Mouse (Mus musculus) spleen, postnatal 4 days (tissue): ENCODE data around the gene Ank2.
A peak's percentile ranks its signal among the peaks of the same experiment; 100 is the strongest.

Source experiments
- DNase-seq, 2 experiments: peaks; one replicate each; pipeline ENCODE4 v3.0.0; 2022; ENCODE audit warnings: low spot score in 2 of 2

Gene Ank2

DNA sequence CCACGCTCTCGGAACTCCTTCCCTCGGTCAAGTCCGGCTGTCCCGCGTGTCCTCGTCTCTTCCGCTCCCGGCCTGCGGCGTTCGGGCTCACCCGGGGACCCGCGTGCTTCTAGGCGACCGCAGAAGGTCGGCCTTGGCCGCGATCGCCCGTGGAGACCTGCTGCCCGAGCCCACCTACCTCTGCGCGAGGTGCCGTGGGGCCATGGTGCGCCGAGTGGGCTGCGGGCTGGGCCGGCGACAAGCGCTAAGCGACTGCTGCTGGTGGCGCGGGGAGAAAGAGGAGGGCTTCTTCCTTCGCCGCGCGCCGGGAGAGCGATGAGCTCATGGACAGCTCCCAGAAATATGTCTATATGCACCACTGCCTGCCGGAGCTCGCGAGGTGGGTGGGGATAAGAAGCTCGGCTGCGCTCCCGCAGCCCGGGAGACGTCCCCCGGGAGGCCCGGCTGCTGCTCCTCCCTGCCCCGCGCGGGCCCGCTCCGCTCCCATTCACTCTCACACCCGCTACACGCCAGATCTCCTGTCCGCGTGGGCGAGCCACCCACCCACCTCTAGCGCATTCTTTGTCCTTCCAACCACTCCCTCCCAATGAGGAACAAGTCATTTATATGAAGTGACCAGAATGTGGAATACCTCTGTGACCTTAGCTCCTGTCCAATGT lies at the start of gene Ank2:
Gene Ank2, minus strand, starts transcription at position 609 of the 659 bp plus-strand sequence.
- peak; percentile 20 to 65 for DNase-seq

DNA sequence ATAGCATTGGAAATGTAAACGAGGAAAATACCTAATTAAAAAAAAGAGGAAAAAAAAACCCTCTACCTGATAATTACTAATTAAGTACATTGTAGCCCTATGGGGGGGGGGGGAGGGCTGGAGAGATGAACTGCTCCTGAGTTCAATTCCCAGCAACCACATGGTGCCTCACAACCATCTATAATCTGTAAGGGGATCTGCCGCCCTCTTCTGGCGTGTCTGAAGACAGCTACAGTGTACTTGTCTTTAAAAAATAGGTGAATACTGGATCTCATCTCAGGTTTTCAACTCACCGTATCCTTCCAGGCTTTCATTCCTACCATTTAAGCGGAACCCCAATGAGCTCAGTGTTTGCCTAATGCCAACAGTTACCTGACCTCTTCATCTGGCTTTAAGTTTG lies 48.7 kb upstream of the Ank2 start:
- DNase-seq, result peak; percentile 27 to 65

DNA sequence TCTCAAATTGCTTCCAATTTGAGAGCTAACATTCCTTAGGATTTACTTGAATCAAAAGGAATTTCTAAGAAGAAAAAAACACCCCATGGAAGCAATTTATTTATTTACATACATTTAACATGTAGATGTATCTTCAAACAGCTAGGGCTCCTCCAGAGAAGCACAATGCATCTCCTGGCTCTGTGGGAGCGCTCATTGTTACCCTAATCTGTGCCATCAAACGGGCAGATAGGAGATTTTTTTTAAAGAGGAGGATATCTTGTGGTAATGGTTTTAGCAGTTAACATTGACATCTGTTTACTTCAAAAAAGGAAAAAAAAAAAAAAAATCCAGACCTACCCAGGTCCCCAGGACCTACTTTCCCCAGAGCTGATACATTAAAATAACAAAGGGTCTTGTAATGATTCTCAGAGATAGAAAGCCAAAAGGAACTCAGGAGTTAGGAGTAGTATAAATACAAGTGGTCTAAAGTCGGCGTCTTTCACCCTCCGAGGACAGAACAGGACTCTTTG lies 45.5 kb upstream of the Ank2 start:
- DNase-seq, result no peak

DNA sequence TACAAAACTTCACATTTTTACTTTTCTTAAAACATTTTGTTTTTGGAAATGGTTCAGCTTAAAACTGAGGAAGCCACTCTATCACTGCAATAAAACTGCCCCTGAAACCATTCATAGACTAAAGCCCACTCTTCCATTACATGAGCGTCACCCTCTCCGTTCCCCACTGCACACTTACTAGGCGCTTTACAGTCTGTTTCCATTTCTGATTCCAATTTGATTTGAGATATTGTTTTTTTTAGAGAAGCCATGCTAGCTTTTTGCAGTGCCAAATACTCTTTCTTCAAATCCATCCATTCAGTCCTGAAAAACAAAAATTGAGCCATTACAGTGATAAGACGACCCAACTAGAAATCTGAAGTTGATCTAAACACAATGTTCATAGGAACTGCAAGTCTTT lies 44.8 kb upstream of the Ank2 start:
- DNase-seq, result no peak

DNA sequence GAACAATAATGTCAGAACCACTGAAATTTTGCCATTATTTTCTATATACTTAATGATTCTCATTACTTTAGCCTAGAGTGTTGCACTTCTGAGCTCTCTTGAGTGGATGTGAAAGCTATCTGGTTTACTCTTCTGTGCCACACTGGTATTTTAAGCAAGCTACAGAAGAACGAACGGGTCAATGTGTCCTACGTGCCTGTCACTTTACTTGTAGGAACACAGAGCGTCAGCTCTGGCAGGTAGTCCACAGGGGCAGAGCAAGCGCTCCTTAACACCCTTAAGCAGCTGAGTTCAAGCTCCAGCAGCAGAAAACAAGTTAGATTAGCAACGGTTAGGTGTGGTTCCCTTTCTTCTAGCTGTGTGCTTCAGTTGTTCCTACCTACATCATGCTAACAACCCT lies 40.0 kb upstream of the Ank2 start:
- DNase-seq, result no peak

DNA sequence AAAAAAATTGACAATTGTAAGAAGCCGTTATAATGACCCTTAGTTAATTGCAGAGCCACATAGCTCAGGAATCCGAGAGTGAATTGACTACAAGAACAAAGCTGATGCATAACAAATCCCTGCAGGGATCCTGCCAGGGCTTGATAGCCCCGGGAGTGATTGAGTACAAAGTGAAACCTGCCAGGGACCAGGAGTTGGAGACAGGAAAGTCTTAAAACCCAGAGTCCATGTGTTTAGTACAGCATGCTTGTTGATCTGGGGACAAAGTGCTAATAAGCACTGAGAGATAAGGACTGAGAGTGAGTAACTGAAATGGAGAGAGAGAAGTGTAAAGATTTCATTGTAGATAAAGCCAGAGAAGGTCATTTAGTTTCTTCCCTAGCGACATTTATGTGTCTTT lies 31.1 kb upstream of the Ank2 start:
- no peak for DNase-seq

DNA sequence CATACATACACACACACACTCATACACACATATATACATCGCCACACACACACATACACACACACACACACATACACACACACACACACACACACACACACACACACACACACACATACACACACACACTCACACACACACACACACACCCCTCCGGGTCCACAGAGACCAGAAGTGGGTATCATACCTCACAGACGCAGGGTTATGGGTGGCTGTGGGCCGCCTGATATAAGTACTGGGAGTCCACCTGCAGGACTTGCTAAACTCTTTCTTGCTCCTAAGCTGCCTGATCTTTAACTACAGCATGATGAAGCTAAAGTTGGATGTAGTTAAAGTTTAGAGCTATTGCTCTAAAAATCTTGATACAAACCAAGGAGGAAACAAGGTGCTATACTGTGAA lies 30.7 kb upstream of the Ank2 start:
- DNase-seq, result no peak

DNA sequence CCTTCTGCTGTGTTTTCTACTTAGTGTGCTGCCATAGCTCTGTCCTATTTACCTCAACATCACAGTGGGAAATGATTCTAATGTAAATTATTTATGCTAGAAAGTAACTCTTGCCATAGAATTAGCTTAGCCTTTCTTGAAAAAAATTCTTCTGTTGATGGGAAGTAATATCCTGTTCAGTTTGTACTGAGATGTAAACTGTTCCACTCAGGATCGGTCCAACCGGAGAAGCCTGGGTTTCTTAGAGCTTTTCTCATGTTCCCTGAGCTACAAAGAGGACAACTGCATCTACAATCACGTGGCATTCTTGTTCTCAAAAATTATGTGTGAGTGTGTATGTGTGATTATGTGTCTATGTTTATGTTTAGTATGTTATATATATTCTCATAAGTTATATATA lies 30.1 kb upstream of the Ank2 start:
- DNase-seq, result no peak

DNA sequence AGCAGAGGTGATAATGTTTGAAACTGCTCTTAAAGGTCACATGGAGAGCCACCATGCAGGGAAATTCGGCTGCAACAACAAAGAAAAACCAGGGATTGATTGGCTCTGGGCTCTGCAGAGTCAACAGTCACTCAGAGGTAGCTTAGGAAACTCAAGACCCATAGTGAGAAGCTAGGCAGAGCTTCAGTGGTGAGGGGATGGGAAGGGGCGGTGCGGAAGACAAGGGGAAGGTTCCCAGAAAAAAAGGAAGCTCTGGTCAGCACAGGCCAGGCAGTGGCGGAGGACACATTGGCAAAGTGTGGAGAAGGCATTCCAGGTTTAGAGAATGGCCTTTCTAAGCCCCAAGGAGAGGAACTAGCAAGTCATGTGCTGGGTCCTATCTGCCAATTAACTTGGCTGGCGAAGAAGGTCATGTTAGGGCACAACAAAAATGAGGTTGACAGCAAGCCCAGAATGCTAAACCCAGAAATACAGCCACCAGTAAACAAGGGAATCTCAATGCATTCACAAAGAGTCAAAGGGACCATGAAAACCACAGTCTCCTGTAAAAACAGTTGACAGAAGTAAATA lies 28.4 kb upstream of the Ank2 start:
- DNase-seq, result no peak

DNA sequence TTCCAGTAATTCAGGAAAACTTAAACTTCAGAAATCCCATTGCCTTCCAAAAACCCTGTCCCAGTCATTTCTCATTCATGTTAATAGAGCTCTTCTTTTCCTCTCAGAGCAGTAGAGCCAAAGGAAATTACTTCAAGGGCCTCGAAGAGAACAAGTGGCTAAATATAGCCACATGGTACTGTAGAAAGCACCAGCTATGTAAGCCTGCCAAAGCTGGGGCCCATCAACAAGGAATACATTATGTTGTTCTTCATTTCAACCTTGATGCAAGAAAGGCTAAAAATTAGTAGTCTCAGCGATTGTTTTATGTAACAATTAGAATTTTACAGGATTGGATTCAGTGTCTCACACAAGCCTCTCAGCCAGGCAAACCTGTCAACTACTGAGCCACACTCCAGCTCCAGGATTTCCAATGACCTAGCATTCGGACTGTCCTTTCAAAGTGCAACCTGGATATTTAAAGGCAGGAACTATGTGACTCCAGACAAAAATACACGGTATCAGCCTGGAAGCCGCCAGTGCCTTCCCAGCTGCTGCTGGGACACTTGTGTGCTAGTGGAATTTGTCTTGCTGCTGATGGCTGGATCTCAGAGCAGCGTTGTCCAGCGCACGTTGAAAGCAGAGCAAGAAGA lies 26.2 kb upstream of the Ank2 start:
- DNase-seq, result no peak

DNA sequence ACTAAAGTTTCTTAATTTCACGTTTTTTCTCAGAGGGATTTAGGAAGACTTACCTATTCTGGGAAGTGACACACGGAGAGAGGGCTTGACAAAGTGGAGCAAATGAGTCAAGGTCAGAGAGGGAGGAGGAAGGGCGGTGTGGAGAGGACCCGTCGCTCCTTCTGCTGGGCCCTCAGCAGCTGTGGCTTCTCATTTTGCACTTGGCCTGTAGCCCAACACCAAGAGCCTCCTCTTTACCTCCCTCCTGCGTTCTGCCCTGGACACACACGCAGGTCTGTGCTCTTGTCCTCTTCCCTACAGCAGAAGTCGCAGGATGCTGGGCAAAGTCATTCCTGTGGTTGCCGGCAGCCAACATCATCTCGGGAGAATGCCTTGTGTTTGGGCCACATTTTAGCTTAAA lies 22.0 kb upstream of the Ank2 start:
- DNase-seq, result no peak

DNA sequence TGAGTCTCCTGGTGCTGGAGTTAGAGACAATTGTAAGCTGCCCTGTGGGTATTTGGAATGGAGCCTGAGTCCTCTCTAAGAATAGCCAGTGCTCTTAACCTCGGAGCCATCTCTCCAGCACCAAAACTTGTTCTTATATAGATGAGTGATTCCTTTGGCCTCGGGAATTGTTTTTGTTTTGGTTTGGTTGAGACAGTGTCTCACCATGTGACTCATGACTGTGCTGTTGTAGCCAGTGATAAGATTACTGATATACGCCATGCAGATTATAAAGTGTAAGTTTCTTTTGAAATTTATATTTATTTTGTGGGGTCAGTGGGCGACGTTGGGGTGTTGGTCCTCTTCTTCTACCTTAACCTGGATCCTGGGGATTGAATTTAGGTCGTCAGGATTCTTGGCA lies 21.1 kb upstream of the Ank2 start:
- no peak for DNase-seq

DNA sequence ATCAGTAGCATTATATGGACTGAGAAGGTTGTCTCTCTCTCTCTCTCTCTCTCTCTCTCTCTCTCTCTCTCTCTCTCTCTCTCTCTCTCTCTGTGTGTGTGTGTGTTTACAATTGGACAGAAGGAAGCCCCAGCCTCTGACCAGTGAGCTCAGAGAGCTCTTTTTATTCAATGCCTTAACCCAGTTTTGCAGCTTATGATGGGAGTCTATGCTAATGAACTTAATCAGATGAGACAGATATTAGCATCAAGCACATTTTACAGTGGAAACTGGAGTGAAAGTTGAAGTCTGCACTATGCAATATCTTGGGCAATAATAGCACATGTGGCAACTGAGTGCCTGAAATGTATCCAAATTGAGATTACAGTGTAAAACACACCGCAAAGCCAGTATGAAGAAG lies 16.1 kb upstream of the Ank2 start:
- DNase-seq, result no peak

DNA sequence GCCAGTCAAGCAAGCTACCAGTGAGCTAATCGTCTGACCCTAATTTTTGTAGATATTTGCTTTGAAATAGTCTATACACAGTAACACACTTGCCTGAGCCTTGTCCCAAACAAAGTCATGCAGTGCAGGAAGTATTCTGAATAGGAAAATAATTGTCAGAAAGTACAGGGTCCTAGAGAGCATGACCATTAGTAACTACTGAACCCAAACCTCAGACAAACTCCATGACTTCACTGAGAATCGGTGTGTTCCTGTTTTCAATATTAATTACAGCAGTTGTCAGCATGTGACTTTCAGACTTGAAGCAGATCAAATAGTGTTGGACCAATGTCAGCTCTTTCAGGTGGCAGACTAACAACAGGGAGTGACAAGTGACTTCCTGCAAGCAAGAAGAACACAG lies 14.5 kb upstream of the Ank2 start:
- DNase-seq, result no peak

DNA sequence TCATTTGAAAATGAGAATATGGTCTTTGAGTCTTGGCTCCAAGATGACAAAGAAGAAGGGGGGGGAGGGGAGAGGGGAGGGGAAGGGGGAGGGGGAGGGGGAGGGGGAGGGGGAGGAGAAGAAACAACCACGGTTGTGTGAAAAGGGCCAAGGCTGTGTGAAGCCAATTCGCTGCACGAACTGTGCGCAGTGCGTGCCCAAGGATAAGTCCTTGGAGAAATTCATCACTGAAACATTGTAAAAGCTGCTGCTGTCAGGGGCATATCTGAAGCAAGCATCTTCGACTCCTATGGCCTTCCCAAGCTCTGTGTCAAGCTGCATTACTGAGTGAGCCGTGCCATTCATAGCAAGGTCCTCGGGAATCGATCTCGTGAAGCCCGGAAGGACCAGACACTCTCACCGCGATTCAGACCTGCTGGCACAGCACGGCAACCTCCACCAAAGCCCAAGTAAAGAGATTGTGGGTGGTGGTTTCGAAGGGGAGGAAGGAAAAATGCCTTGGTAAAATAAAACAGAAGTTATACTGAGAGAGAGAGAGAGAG lies 13.7 kb upstream of the Ank2 start:
- no peak for DNase-seq

DNA sequence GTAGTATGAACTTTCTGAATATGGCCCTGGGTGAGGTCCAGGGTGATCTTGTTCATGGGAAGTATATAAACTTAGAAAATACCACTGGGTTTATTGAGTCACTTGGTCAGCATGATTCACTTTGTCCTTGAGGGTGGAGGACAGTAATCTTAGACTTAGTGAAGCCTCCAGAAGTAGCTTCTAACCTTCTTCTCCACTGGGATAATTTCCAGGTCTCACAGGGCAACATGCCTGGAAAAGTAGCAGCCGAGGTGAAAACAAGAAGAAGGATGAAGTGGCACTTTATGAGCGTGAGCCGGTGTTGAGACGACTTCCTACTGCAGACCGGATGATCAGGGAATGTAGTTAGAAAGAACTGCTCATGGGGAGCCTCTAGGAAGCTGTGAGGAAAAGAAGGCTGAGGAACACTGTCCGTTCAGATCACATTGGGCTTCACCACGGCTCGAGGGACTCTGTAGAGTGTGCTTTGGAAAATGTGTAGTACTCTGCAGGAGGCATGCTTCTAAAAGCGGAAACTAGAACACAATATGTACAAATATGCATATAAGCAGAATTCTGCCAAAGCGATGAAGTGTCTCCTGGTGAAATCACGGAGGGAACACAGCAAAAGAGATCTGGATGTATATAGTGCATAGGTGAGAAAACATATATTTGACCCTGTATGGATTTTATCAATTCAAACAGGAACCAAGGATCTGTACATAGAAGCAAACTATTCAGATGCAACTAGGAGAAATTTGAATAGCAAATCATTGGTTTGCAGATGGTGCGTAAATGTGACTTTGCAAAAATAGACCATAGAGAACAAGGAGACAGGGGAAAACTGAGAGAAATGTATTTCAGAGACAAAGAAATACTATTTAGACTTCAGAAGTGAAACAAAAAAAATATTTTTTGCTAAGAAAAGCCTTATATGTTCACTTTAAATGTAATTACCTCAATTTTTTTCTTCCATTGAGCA lies 12.9 kb upstream of the Ank2 start:
- DNase-seq, result no peak

DNA sequence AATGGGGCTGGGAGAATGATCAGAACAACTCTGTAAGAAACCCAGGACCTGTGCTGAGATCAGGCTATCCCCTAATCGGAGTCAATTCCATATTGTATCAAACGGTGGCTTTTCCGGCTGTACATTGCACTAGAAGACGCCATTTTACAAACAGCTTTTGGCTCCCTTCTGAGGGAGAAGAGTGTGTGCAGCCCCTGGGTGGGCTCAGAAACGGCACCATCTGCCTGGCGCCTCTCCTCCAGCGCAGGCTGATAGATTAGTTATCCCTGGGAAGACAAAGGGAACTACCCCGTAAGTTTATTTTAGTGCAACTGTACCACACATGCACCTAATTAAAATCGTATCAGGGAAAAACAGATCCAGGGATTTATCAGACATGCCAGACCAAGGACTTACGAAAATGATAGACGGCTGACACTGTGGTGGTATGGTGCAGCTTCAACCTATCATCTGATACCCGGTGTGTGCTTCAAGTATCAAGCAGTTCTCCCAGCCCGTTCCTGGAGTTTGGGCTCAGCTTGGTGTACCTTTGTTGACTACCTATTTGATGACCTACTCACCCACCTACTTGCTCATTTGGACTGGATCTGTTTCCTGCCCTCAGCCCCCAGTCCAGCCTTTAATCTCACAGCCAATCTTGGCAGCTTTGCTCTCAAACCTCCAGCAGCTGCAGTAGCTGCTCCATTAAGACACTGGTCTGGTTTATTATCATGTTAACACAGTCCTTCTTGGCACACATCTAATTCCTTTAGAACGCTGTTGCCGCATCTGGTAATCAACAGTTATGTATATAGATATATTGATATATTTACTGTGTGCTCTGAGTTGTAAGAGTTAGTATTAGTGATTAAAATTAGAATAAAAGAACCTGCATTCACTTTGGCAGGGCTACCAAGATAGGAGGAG lies 9.0 kb upstream of the Ank2 start:
- no peak for DNase-seq

DNA sequence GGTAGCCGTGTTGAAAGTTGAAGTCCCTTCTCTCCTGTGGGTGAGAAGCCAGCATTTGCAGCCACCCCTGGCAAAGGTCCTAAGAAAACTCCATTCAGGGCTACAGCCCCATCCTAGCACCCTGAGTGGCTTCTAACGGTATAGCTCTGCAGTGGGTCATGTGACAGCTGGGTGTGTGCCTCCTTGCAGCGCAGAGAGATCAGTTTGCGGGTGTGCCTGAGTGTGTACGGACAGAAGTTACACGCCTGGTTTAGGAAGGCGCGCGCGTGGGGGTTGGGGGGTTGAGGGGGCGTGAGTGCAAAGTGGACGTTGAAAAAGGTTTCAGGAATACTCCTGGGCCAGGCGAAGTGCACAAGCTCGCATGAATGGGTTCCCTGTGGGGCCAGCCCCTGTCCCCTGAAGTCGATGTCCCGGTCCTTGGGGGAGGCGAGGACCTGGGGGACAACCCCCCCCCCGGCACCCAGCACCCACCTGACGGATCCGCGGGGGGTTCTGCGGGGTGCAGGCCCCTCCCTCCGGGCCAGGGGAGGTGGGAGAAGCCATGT lies 881 bp downstream of the Ank2 start:
- DNase-seq, result peak in 1 of 2 experiments; percentile 63

DNA sequence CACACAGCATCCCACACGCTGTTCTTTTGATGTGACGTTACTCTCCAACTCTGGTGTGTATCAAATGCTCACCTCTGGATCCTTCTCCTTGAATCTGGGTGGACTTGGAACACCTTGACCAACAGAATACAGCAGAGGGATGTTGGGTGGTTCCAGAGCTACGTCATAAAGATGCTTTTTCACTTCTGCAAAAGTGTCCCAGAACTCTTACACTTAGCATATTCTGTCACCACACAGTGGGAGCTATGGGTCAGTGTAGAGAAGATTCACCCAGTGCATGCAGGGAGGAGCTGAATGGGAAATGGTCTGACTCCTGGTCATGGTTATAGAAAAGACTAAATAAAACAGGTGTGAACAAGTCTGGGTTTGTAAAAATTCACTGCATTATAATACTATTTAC lies 6.5 kb downstream of the Ank2 start:
- no peak for DNase-seq

DNA sequence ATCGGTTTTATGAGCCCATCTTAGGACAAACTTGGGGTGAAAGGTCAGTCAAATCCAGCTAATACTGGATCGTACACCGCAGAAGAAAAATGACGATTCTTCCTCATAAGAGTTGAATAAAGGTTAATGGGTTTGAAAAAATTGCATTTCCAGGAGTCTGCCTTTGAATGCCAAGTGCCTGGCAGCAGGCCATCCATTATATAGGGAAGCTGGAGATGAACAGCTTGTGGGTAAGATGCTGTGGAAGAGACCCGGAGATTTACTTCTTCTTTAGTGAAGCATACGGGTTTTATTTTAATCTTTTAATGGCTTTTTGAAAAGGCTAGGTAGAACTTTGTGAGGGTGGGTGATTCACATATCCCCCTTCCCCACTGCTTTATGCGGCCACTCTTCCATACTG lies 11.8 kb downstream of the Ank2 start:
- DNase-seq, result no peak

DNA sequence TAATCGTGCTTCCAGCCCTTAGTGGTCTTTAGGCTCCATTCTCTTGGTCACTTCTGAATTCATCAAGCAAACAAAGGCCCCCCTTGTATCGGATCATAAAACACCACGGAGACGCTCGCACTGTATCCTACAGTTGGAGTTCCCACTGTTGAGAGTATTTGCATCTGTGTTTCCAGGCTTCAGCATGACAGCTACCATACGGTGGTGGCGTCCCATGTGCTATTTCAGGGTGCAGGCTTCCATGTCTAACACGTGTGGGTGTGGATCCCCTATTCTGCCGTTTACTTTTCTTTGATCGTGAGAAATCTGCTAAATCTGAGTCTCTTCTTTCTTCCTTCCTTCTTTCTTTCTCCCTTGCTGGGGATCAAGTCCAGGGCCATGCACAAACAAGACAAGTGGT lies 14.0 kb downstream of the Ank2 start:
- DNase-seq, result no peak
